Mouse (Mus musculus): ENCODE measurements at regions not wholly inside any gene's neighbourhood (a gene's known extent, or its start where the extent isn't known, plus 50 kb on each side); places are given as distances from the start of the nearest gene placed in this dataset.

DNA sequence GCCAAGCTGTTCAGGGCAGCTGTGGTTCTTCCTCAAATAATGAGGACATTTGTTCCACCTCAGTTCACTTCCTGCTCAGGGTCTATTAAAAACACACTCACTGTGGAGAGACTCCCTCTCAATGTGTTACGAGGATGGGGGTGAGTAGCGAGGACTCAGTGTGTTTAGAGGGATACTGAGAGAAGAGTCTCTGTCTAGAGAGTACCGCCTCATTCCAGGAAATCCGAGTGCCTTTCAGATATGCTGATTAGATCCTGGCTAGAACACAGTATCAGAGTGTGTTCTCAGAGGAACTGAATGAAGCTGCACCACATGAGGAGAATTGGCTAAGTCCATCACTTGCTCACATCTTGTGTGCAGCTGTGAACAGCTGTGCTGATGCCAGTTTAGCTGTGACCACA, 197.0 kb upstream of the Adamts9 start:
- DNase-seq (ENCODE audit: low read depth, low spot score) = peak; percentile 21

DNA sequence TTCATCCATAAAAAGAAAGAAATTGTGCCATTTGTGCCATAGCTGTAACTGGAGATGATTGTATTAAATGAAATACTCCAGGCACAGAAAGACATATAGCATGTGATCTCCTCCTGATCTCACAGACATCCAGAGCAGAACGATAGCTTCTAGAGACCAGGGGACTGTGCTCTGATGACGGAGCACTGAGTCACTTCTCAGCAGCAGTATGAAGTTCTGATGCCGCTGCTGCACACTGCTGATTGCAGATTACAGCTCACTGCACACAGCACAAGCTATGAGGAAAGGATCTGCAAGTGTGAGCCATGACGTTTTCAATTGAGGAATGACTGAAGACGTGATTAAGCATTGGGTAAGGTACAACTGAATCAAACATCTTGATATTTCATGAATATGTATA, 190.6 kb upstream of the Adamts9 start:
- DNase-seq (ENCODE audit: low read depth, low spot score) = no peak

DNA sequence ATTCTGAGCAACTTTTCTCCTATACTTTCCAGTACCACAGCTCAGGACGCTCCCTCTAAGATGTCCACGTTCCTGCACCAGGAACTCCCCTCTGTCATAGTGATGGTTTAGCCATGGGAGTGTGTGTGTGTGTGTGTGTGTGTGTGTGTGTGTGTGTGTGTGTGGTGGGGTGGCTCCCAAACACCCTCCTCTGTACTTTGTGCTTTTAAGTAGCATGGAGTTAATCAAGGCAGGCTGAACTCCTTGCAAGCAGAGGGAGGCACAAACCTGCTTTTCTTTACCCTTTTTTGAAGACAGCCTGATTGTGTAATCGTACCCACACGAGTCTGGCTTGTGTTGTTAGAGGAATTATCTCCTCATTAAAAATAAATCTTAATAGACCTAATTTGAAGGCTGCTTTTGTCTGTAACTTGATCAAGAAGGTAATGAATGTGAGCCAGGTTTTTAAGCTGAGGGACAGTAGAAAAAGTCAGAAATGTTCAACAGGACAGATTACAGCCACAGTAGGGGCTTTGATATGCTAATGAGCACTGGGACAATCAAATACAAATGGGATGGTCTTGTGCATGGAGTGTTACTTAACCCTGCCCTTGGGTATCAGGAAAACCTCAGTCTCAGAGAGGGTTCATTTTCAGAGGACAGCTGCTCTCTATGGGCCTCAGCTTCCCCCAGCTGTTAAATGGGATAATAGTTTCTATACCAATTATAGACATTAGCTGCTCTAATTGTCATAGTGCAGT, 187.8 kb upstream of the Adamts9 start:
- no peak for DNase-seq (ENCODE audit: low read depth, low spot score)

DNA sequence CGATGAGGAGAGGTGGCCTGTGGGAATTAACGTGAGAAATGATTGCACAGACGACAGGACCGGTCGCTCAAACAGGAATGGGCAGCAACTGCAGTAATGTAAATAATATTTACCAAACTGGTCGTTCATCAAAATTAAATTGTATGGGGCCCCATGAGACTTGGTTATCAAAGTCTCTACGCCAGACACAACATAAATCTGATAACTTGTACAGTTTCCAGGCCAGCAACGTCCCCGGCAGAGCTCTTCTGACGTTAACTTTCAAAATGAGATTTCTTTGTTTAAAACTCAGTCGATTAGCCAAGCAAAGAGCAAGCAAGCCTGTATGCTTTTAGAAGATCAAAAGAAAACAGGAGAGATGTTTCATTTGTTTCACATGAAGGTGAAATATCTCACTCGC, 176.2 kb upstream of the Adamts9 start:
- no peak for DNase-seq (ENCODE audit: low read depth, low spot score)

- DNase-seq (ENCODE audit: low read depth, low spot score) = no peak
Observed at GRCm38 (mm10) chr6:93113361-93113760, 170.1 kb upstream of the Adamts9 start.

GRCm38 (mm10) chr6:93094730-93095360, 151.6 kb upstream of the Adamts9 start:
- no peak for DNase-seq (ENCODE audit: low read depth, low spot score)

DNA sequence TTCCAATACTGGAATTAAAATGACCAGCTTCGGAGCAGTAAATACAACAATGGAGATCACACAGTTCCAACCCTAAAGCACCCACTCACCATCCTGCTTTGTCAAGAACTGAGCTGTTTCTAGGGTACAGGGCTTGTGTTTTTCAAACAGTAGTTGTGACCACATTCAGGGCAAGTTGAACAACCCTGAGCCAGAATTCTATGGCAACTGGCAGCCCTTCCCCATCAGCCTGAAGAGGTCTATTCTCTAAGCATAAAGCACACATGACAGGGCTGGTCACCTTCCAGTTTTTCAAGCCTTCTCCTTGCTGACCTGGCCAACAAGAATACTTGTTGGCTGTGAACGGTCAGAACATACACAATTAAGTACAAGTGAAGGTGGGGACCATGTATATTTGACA, 150.5 kb upstream of the Adamts9 start:
- DNase-seq (ENCODE audit: low read depth, low spot score) = no peak

DNA sequence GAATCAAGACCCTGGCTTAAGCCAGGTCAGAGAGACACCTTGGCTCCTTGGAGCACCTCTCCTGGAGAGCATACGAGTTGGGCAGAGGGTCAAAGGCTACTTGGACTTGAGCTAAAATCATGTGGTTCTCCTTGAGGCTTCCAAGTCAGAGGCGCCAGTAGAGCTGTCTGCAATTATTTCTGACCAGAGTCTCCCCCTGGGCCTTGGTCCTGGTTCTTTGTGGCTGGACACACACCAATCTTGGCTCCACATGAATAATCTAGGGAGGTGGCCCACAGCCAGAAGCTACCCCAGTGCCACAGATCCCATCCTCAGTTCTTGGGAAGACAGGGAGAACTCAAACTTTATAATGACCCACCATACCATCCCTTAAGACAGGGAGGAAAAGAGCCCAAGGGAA, 144.0 kb upstream of the Adamts9 start:
- no peak for DNase-seq (ENCODE audit: low read depth, low spot score)

- no peak for DNase-seq (ENCODE audit: low read depth, low spot score)
Observed at GRCm38 (mm10) chr6:93084286-93084685, 141.0 kb upstream of the Adamts9 start.

DNA sequence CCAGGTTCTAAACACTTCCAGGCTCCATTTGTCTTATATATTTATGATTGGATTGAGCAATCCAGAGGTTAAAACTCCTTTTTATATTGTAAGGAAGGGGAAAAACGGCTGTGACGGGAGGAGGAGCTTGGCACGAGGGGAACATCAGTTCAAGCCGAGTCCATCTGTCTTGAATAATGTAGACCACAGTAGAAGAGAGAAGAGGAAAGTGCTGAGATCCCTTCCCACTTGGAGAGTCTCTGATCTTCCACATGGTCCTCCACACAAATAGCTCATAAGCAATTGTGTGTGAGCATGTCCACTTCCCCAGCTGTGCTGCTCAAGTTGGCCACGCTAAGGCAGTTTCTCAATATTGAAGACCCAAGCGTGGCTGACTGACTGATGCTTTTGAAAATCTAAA, 140.4 kb upstream of the Adamts9 start:
- no peak for DNase-seq (ENCODE audit: low read depth, low spot score)

DNA sequence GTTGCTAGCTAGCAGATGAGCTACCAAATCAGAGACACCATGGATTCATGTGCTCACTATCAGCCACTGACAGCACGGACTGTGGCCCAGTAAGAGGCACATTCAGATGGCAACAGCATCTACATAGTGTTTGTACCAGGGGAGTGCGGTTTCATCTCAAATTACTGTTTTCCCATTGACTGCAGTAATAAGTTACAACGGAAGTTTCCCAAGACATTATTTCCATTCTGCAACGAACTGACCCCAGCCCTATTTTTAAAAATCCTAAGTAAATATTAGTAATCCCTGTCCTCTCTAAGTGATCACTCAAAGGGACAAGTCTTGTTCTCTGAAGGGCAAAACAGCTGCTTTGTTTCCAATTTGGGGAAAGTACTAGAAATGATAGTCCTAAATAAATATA, 138.9 kb upstream of the Adamts9 start:
- DNase-seq (ENCODE audit: low read depth, low spot score) = no peak

- no peak for DNase-seq (ENCODE audit: low read depth, low spot score)
Observed at GRCm38 (mm10) chr6:93076681-93077080, 133.4 kb upstream of the Adamts9 start.

DNA sequence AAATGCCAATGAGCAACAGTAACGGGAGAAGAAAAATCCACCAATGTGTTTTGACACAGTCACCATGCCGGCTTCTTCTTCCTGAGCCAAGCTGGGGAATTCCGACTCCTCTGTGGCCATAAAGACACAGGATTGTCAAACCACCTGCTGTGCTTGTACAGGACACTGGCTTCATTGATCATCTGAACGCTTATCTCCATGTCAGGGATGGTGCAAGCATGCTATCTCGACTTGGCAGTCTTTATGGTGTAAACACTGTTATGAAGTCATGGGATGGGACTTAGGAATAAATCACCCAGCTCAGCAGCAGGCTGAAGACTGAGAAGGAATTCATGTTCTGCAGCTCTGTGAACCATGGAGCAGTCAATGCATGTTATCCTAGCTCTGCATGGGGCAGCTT, 132.6 kb upstream of the Adamts9 start:
- no peak for DNase-seq (ENCODE audit: low read depth, low spot score)

- no peak for DNase-seq (ENCODE audit: low read depth, low spot score)
Observed at GRCm38 (mm10) chr6:93075011-93075410, 131.7 kb upstream of the Adamts9 start.

- no peak for DNase-seq (ENCODE audit: low read depth, low spot score)
Observed at GRCm38 (mm10) chr6:93070916-93071315, 127.6 kb upstream of the Adamts9 start.

DNA sequence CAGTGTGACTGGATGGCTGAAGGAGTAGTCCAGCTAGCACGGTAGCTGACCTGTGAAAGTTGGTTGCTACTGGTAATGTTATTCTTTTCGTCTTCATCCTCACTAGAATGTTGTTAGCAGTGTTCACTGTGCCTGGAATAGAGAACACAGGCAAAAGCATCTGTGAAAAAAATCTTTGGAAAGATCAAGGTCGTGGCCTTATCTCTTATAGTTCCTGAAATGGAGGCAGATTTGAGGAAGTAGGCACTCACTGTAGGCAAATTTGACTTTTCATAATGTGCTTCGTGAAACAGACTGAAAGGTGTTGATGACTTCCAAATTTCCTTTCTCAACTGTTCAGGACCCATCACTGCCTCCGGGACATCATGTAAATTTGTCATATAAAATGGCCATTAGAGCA, 124.5 kb upstream of the Adamts9 start:
- no peak for DNase-seq (ENCODE audit: low read depth, low spot score)

DNA sequence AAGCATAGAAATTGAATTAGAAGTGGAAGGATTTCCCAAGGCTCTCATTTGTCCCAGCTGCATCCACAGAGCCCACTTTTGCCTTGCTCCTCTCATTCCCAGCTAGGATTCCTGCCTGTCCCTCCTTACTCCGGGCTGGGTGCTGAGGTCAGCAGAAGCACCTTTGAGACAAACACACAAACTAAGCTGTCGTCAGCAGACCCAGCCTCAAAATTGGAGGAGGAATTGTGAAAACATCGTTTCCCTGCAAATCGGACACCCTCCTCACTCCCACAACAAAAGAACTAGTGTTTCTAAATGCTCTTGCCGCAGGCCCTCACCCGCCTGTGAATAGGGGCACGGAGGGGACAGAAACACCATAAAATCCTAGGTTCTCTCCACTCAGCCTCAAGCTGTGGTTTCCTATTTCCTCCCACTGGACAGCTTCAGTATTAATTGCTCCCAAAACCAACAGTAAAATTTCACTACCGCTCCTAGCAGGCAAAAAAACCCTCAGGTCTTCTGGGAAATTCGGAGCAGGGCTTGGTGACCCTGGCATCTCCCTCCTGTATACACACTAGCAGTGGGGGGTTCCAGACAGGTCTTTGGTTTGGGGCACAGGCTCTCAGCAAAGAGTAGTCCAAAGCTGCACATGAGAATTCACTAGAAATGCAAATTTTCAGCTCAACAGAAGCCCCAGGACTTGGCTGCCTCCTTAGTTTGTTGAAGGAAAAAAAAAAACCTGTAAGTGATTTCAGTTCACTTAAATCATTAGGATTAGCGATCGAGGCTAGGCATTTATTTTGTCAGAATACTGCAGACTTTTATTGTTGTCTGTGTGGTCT, 123.5 kb upstream of the Adamts9 start:
- DNase-seq (ENCODE audit: low read depth, low spot score) = peak; percentile 78

GRCm38 (mm10) chr6:93065917-93066552, 122.7 kb upstream of the Adamts9 start:
- DNase-seq (ENCODE audit: low read depth, low spot score) = no peak

GRCm38 (mm10) chr6:93065366-93065765, 122.1 kb upstream of the Adamts9 start:
- no peak for DNase-seq (ENCODE audit: low read depth, low spot score)

- DNase-seq (ENCODE audit: low read depth, low spot score) = no peak
Observed at GRCm38 (mm10) chr6:93064366-93064765, 121.1 kb upstream of the Adamts9 start.

DNA sequence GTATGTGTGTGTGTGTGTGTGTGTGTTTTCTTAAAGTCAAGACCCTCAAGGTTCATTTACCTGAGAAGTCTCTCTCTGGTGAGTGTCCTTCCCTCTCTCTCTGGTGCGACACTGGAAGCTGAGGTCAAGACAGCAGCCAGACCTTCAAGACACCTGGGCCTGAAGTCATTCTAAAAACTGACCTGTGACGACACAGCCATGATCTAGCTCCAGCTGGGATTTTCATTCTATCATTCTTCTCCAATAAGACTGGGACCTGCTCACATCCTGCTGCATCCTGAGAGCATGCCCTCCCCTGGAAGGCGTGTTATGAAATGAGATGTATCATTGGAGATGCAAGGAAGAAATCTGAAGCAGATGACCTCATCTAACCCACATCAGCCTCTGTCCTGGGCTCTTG, 118.4 kb upstream of the Adamts9 start:
- no peak for DNase-seq (ENCODE audit: low read depth, low spot score)

DNA sequence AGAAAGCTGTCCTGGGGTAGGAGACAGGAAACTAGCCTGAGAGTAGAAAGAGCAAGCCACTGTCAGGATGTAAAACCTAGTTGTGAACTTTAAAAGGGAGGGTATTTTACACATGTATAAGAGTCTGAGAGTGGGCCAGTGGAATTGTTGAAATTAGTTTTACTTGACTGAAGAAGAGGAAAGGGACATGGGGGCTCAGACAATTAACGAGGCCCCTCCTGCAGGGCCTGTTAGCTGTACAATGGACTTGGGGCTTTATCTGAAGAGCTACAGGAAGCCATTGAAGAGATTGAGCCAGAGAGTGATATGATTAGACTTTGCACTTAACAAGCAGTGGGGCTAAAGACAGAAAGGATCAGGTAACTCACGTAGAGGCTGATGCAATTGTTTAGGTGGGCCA, 102.2 kb upstream of the Adamts9 start:
- DNase-seq (ENCODE audit: low read depth, low spot score) = no peak

All from mesoderm, embryonic 11.5 days (tissue).